Mouse (Mus musculus) embryonic facial prominence, embryonic 11.5 days (tissue): Measurements from ENCODE around the gene Cd101. TPM values are rescaled to one million over a fixed set of nuclear protein-coding genes. Genes with fewer than 3 reads are reported as not detected.

ENCODE experiments used
- ATAC-seq: fragments of 200-750 bp; cut with Nextera tagmentation; replicated peaks from 2 replicates; pipeline ENCODE4 v1.8.0; 2017; ENCODE audit warnings: low read depth; ENCODE audit not compliant: insufficient number of reproducible peaks, low FRiP score, low TSS enrichment
- DNase-seq: peaks from one replicate; pipeline ENCODE4 v3.0.0-alpha.2; 2015; ENCODE audit warnings: low spot score
- H3K27ac ChIP-seq: fragments of 300-500 bp; sonication (generic); replicated peaks from 2 replicates; pipeline ENCODE4 v1.5.1; 2014; ENCODE audit warnings: mild to moderate bottlenecking, low read depth, low read length, control low read depth
- H3K27me3 ChIP-seq: fragments of 300-500 bp; sonication (generic); 2 replicates; pipeline ENCODE4 v1.6.1; 2014; ENCODE audit warnings: mild to moderate bottlenecking, low read length, moderate library complexity, mixed read lengths; ENCODE audit not compliant: control insufficient read depth, insufficient read depth
- H3K36me3 ChIP-seq: fragments of 300-500 bp; sonication (generic); replicated peaks from 2 replicates; pipeline ENCODE4 v1.6.1; 2014; ENCODE audit warnings: low read depth, mild to moderate bottlenecking, low read length, moderate library complexity, mixed read lengths; ENCODE audit not compliant: control insufficient read depth, insufficient read depth
- H3K4me1 ChIP-seq: fragments of 300-500 bp; sonication (generic); 2 replicates; pipeline ENCODE4 v1.6.1; 2014; ENCODE audit warnings: low read length, mixed read lengths; ENCODE audit not compliant: control insufficient read depth, insufficient read depth
- H3K4me2 ChIP-seq: fragments of 300-500 bp; sonication (generic); 2 replicates; pipeline ENCODE4 v1.6.1; 2014; ENCODE audit warnings: low read depth, mild to moderate bottlenecking, control low read depth, low read length, moderate library complexity
- H3K4me3 ChIP-seq: fragments of 300-500 bp; sonication (generic); 2 replicates; pipeline ENCODE4 v1.5.1; 2014; ENCODE audit warnings: low read depth, low read length, control low read depth
- H3K9ac ChIP-seq: fragments of 300-500 bp; sonication (generic); replicated peaks from 2 replicates; pipeline ENCODE4 v1.6.1; 2014; ENCODE audit warnings: mild to moderate bottlenecking, control low read depth, low read length
- H3K9me3 ChIP-seq: fragments of 300-500 bp; sonication (generic); replicated peaks from 2 replicates; pipeline ENCODE4 v1.6.1; 2016; ENCODE audit warnings: mild to moderate bottlenecking, low read length, inconsistent platforms, mixed read lengths; ENCODE audit not compliant: control insufficient read depth
- WGBS: fragments of 180-500 bp; shearing (Covaris S2); extraction: QIAGEN DNeasy Blood & Tissue Kit; methylation state at CpG from one replicate; pipeline ENCODE4 v1.1.7; 2014; 5-methylcytosine and 5-hydroxymethylcytosine counted together
- polyA plus RNA-seq: library from polyadenylated mRNA; unstranded; fragments of >200 nt; fragmentation: Nextera tagmentation; extraction: Ambion mirVana; gene quantifications from 2 replicates; pipeline ENCODE4 v1.2.1, GENCODE M21; 2014

Cd101 gene
- polyA plus RNA-seq, 1 experiment from 2014 or later = not detected

DNA sequence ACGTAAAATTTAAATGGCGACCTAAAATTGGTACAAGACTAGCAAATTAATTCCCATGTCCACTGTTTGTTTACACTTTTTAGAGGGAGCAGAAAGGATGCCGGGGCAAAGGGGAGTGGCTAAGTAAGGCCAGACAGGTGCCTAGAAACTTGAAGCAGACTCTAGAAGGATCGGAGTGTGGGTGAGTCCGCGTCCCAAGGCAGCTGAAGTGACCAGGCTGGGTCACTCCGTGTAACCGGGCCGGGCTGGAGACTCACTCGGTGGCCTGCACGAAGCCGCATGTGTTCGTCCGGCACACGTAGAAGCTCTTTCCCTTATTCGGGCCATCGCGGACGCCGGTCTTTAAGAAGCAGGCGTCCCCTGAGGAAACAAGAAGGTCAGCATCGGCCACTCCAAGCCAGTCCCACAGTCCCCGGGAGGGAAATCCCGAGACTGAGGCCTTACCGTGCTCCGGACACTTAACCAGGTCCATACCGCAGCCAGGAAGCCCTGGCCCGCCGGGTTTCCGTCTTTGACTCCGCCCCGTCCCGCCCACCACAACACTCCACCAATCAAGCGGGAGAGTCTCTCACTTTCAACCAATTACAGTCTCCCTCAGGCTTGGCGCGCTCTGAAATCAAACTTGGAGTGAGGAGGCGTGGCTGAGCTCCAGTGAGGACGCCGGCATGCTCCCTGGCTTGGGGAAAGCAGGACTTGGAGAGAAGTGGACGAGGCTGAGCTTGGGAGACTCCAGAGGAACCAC lies 60.0 kb downstream of the Cd101 start, which contains the start of gene Ttf2:
Gene Ttf2 (minus strand): TSS at position 488 of the 742 bp plus-strand sequence.
- H3K27ac ChIP-seq = no peak within 1 kb of the TSS
- H3K4me1 ChIP-seq = no peaks in the 10 kb centered on the region
- ATAC-seq (peak; percentile 96), DNase-seq (peak; percentile 96)
- H3K9me3 ChIP-seq = no peaks in the 10 kb centered on the region
- H3K4me2 ChIP-seq = peak within 1 kb of the TSS; percentile 45
- no peaks in the 10 kb centered on the region for H3K36me3 ChIP-seq
- WGBS = under 1% methylated on average over 40 of the region's 40 CpGs
- H3K27me3 ChIP-seq = no peaks in the 10 kb centered on the region
- H3K4me3 ChIP-seq = peak within 1 kb of the TSS; percentile 63
- H3K9ac ChIP-seq = peak within 1 kb of the TSS; percentile 73

DNA sequence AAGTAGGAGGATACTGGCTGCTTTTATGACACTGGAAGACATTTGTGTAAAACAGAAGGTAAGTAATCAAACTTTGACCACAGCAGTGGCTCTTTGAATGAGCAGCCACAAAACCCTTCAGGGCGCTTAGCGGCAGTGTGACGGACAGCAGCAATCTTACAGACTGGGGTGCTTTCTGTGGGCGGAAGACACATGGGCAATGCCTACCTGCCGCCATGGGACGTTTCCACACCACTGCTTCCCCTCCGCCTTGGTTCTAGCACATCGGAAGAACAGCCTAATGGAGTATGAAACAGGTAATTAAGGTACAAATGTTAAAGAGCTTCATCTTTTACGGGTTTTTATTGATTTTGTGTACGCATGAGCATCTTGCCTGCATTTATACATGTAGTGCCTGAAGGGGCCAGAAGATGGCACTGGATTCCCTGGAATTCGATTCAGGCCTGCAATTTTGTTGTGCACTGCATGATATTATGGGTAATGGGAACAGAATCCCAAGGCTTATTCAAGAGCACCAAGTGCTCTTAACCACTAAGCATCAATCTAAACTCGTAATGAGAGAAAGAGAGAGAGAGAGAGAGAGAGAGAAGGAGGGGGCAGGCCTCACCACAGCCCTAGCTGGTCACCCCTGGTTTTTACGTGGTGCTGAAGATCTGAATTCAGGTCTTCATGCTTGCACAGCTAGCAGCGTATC lies 65.4 kb downstream of the Cd101 start:
- Histone ChIP-seq H3K4me1 (no peaks in the 10 kb centered on the region), H3K4me2 (no peak overlapping the region), H3K9me3 (no peaks in the 10 kb centered on the region), H3K9ac (no peak overlapping the region), H3K27ac (no peak overlapping the region), H3K36me3 (peaks cover 5% of the 10 kb centered on the region; the same call in 1 of the 2 replicates), H3K27me3 (no peaks in the 10 kb centered on the region), H3K4me3 (no peak overlapping the region)
- DNase-seq (peak; percentile 57), ATAC-seq (no peak)
- WGBS = 82% methylated on average over 14 of the region's 14 CpGs

DNA sequence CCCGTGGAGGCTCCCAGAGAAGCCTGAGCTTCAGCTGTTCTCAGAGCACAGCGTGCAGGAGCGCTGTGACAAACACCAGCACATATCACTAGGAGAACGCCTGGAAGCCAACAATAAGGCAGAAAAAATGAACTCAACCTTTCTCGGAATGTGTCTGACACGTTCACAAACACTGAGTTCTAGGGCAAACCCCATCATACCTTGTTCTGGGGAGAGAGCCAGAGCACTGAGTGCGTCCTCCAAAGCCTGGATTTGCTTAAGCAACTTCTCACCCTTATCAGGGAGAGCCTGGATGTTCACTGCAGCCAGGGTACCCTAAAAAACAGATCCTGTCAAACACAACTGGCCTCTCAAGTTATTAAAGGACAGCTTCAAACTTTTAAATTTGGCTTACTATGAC lies 67.9 kb downstream of the Cd101 start:
- Histone ChIP-seq H3K27ac (no peak overlapping the region), H3K36me3 (peaks cover 5% of the 10 kb centered on the region; the same call in 1 of the 2 replicates), H3K27me3 (no peaks in the 10 kb centered on the region), H3K4me2 (no peak overlapping the region), H3K9ac (no peak overlapping the region), H3K4me1 (no peaks in the 10 kb centered on the region), H3K4me3 (no peak overlapping the region), H3K9me3 (no peaks in the 10 kb centered on the region)
- ATAC-seq (no peak), DNase-seq (no peak)
- 84% methylated on average over 7 of the region's 7 CpGs for WGBS

DNA sequence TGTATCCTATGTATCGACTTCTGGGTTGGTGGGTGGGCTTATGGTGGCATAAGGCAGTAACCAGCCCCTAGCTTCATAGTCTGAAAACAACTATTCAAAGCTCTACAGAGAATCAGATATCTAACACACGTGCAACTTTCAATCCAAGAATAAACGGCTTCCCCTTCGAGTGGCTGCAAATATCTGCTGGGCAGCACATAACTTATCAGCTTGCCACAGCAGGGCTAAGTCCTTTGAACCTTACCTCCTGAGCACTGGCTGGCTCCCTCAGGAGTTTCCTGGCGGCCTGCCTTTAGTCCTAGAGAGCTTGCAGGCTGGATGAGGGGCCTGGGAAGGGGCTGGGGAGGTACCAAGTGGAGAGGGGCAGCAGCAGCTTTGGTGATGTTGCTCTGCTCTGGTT lies 68.3 kb downstream of the Cd101 start:
- H3K4me1 ChIP-seq = no peaks in the 10 kb centered on the region

DNA sequence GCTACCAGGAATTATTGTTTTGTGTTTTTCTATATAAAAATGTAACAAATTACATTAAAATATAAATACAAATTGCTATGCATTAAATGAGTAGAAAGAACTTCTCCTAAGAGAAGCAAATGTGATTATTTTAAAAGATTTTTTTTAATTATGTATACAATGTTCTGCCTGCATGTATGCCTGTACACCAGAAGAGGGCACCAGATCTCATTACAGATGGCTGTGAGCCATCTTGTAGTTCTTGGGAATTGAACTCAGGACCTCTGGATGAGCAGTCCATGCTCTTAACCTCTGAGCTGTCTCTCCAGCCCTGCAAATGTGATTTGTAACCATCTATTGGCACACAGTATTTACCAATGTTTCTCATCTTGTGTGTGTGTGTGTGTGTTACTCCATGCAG lies 74.7 kb downstream of the Cd101 start:
- Histone ChIP-seq H3K4me3 (no peak overlapping the region), H3K27me3 (no peaks in the 10 kb centered on the region), H3K9me3 (no peaks in the 10 kb centered on the region), H3K4me2 (no peak overlapping the region), H3K4me1 (no peaks in the 10 kb centered on the region), H3K9ac (no peak overlapping the region), H3K36me3 (peaks cover 2% of the 10 kb centered on the region), H3K27ac (no peak overlapping the region)
- ATAC-seq (no peak), DNase-seq (no peak)

More for the DNA sequence above, 68.3 kb downstream of the Cd101 start:
- Histone ChIP-seq H3K4me3 (no peak overlapping the region), H3K27ac (no peak overlapping the region), H3K4me2 (no peak overlapping the region), H3K9me3 (no peaks in the 10 kb centered on the region), H3K9ac (no peak overlapping the region), H3K36me3 (peaks cover 5% of the 10 kb centered on the region; the same call in 1 of the 2 replicates), H3K27me3 (no peaks in the 10 kb centered on the region)
- DNase-seq (no peak), ATAC-seq (no peak)
- WGBS = 83% methylated on average over 5 of the region's 5 CpGs

DNA sequence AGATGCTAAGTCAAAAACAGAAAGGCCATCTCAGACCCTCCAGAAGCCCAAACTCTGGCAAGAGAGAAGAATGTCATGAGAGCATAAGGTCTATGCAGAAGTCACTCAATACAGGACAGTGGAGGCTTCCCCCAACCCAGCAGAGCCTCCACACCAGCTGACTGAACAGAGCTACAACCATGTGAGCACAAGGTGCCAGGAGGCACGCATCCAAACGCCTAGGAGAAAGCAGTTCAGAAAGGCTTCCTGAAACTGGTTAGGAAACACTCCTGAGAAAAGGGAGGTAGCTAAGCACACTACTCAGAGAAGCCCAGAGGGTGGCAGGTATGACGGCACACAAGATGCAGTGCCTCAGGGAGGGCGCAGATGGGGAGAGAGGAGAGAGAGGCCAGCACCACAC lies 77.8 kb downstream of the Cd101 start:
- H3K4me2 ChIP-seq = no peak overlapping the region
- DNase-seq (no peak), ATAC-seq (no peak)
- H3K27ac ChIP-seq = no peak overlapping the region
- H3K27me3 ChIP-seq = no peaks in the 10 kb centered on the region
- WGBS = 92% methylated on average over 4 of the region's 4 CpGs
- no peak overlapping the region for H3K9ac ChIP-seq
- no peak overlapping the region for H3K4me3 ChIP-seq
- H3K36me3 ChIP-seq = peaks cover 2% of the 10 kb centered on the region
- H3K4me1 ChIP-seq = no peaks in the 10 kb centered on the region
- no peaks in the 10 kb centered on the region for H3K9me3 ChIP-seq

DNA sequence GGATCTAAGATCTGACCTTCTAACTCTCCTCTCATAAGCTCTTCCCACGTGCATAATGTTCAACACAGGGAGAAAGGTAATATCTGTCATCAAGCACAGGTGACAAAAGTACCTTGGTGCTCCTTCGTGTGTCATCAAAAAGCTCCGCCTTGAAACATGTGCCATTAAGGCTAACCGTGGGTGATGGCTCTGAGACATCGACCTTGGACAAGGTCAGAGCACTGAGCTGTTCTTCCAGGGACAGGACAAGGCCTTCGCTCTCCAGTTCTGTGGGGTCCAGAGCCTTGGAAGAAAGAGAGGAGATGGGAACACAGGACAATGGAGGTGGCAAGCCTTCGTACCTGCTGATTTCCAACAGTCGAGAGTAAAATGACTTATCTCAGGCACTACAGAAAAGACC lies 82.1 kb downstream of the Cd101 start:
- H3K27me3 ChIP-seq = no peaks in the 10 kb centered on the region
- H3K4me2 ChIP-seq = no peak overlapping the region
- DNase-seq (no peak), ATAC-seq (no peak)
- no peak overlapping the region for H3K9ac ChIP-seq
- 94% methylated on average over 8 of the region's 8 CpGs for WGBS
- no peaks in the 10 kb centered on the region for H3K4me1 ChIP-seq
- no peak overlapping the region for H3K27ac ChIP-seq
- peaks cover 6% of the 10 kb centered on the region; the same call in 1 of the 2 replicates for H3K36me3 ChIP-seq
- H3K4me3 ChIP-seq = no peak overlapping the region
- H3K9me3 ChIP-seq = no peaks in the 10 kb centered on the region
